Mouse (Mus musculus): ENCODE results near the gene Msl1.

The Msl1 gene

DNA sequence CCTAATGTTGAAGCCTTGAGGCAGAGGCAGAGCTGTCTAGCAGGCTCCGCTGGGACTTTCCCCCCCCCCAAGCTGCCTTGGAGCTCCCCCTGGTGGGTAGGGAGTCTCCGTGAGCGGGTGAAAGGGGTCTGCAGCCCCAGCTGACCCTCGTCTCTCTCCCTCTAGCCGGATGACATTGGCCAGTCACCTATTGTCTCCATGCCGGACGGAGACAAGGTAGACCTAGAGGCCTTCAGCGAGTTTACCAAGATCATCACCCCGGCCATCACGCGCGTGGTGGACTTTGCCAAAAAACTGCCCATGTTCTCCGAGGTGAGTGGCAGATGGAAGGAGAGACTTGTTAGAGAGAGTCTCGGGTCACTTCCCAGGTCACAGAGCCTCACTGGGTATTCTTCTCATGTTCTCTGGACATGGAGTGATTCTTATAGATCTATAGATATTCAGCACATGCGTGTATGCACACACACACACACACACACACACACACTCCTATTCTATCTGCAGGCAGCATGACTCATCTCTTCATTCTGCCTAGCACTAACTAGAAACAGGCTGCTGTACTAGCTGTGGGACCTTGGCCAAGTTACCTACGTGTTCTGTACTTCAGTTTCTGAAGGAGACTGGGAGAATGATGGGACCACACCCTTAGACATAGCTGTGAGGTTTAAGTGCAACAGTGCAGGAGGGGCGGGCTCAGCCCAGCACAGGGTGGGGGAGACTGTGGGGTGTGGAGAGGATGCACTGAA is 32.4 kb upstream of the Msl1 start:
- intact Hi-C loops (cut with DNase I), result no loop called here

DNA sequence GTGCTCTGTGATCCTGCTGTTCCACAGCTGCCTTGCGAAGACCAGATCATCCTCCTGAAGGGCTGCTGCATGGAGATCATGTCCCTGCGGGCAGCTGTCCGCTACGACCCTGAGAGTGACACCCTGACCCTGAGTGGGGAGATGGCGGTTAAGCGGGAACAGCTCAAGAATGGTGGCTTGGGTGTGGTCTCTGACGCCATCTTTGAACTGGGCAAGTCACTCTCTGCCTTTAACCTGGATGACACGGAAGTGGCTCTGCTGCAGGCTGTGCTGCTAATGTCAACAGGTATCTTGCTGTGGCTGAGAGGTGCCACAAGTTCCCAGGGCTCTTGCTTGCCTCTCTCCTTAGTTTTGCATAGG is 31.8 kb upstream of the Msl1 start:
- intact Hi-C loops (cut with DNase I), result no loop called here

DNA sequence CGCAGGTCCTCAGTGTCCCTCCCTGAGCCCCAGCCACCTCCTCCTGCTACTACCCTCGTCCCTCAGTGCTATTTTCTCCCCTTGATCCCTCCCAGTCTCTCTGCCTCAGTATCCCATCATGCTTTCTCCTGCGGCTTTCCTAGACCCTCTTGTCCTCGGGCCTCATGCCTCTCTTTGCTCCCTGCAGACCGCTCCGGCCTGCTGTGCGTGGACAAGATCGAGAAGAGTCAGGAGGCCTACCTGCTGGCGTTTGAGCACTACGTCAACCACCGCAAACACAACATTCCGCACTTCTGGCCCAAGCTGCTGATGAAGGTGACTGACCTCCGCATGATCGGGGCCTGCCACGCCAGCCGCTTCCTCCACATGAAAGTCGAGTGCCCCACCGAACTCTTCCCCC is 31.2 kb upstream of the Msl1 start:
- intact Hi-C loops (cut with DNase I), result no loop called here

DNA sequence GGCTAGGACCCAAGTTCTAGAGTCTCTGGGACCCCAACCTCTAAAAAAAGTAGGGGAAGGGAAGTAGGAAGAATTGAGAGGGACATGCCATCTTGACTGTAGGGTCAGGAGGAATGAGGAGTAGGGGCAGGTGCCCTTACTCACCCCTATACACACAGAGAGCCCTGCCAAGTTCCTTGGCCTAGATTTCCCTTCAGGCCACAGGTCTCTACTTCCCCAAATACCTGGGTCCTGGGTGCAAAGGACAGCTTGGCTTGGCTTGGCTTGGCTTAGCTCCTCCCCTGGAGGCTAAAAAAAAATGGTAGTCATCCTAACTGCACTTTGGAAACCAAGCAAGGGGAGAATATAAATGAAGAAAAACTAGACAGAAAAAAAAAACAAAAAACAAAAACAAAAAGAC is 30.6 kb upstream of the Msl1 start:
- intact Hi-C loops (cut with DNase I), result no loop called here

DNA sequence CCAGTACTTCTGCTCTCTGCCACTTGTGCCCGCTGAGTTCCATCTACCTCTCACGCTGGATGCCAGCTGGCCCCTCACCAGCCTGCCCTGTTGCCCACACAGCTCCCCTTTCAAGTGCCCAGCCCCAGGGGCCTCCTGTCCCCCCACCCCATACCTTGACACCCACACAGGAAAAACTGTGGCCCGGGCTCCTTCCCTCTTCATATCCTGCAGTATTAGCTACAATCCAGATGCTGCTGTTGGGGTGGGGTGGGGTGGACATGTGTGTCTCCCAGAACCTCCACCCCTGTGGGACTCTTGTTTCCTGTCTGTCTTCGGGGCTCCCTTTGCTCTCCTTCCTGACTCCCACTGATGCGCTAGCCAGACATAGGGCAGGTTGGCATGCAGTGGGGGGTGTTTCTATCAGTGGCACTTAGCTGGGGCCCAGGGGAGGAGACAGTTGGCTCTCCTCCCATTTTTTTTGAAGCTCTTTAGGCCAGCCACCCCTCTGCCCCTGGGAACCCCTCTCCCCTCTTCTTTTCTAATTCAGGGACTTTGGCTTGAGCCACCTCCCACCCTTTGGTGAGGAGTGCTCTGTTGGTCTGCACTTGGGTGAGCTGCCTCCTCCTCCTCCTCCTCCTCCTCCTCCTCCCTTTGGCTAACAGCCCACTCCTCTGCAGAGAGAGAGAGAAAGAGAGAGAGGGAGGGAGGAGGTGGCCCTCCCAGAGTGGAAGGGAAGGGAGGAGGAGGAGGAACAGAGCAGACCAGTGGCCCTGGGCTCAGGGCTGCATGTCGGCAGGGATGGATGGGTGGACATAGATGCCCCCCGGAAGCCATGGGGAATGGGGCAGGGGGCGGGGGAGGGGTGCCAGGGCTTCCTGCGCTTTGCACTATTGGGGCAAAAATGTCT is 29.7 kb upstream of the Msl1 start:
- intact Hi-C loops (cut with DNase I), result no loop called here

DNA sequence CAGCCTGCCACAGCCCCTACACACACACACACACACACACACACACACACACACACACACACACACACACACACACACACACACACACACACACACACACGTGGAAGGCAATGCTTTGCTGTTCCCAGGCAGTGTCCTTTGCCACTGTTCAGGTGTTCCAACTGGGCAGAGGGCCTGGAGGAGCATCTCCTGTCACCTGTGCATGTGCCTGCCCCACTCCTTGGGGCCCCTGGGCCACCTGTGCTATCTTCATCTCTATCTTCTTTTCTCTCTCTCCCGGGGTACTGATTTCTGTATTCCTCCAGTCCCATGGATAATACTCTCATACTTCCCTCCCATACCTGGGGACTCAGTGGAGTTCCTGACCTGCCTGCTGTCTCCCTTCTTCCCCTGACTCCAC is 29.0 kb upstream of the Msl1 start:
- intact Hi-C loops (cut with DNase I), result no loop called here

DNA sequence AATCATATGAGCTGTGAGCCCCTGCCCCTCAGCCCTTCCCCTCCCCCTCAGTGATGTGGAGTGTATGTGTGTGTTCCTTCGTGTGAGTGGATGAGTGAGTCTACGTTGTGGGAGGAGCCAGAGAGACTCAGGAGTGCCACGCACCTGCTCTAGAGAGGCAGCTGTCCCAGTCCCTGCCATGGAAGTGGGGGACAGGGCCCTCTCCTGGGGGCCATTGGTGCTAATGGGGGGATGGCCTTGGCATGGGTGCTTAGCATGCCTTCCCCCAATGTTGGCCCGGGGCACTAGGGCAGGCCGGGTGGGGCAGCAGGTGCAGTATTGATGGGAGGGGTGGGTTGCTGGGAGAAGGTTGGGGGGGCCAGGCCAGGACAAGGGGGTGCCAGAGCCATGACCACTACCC is 28.5 kb upstream of the Msl1 start:
- intact Hi-C loops (cut with DNase I), result no loop called here

DNA sequence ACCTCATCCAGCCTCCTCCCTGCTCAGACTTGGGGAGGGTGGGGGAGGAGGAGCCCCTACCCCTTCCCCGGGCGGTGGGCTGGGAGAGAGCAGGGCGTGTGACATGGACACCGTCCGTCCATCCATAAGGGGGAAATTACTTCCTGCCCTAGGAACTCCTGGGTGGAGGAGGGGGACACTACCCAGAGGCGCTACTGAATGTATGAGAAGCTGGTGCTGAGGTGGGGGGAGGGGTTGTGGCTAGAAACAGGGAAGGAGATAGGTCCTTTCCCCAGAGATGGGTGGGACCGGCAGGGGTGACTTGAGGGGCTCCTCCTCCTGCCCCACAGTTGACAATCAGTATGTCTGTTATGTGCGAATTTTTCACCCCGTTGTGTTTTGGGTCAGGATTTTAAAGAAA is 28.0 kb upstream of the Msl1 start:
- intact Hi-C loops (cut with DNase I), result no loop called here

DNA sequence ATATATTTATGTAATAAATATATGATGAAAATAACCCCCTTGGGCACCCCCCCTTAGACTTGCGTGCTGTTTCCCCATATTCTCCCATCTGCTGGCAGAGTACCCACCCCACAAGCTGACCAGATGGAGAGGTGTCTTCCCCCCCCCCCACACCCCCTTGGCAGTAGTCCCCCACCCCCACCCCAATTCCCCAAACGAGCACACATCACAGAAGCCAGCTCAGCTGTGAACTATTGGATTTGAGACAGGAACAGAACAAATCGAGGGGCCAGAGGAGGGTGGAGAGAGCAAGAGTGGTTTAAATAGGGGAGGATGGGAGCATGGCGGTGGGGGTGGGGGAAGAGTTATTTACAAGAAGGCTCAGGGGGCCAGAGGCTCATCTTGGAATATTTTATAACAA is 27.6 kb upstream of the Msl1 start:
- intact Hi-C loops (cut with DNase I), result no loop called here

DNA sequence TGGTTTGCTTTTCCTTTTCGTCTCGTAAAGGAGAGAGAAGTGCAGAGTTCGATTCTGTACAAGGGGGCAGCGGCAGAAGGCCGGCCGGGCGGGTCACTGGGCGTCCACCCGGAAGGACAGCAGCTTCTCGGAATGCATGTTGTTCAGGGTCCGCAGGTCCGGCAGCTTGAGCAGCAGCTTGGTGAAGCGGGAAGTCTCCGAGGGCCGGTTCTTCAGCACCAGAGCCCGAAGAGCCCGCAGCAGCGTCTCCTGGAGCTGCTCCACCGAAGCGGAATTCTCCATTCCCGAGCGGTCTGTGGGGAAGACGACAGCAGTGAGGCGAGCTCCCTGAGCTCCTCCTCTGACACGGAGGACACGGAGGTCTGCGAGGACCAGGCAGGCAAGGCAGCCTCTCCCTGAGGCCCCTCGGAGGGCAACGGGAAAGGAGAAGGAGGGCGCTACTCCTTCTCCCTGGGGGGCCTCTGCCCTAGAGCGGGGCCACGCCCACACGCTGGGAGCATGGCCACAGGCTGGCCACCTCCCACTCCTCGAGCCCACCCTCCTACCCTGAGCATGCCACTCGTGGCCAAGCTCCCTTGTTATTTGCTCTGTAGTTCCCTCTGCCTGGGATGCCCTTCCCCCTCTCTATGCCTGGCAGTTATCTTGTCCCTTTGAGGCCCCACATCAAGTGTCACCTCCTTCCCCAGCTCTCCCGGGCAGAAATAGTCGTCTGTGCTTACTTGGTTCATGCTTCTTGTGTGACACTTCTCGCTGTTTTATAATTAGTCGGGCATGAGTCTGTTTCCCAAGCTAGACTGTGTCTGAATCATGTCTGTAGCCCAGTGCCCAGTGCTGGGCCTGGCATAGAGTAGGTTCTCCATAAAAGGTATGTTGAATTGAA is 26.9 kb upstream of the Msl1 start:
- intact Hi-C loops (cut with DNase I), result no loop called here

DNA sequence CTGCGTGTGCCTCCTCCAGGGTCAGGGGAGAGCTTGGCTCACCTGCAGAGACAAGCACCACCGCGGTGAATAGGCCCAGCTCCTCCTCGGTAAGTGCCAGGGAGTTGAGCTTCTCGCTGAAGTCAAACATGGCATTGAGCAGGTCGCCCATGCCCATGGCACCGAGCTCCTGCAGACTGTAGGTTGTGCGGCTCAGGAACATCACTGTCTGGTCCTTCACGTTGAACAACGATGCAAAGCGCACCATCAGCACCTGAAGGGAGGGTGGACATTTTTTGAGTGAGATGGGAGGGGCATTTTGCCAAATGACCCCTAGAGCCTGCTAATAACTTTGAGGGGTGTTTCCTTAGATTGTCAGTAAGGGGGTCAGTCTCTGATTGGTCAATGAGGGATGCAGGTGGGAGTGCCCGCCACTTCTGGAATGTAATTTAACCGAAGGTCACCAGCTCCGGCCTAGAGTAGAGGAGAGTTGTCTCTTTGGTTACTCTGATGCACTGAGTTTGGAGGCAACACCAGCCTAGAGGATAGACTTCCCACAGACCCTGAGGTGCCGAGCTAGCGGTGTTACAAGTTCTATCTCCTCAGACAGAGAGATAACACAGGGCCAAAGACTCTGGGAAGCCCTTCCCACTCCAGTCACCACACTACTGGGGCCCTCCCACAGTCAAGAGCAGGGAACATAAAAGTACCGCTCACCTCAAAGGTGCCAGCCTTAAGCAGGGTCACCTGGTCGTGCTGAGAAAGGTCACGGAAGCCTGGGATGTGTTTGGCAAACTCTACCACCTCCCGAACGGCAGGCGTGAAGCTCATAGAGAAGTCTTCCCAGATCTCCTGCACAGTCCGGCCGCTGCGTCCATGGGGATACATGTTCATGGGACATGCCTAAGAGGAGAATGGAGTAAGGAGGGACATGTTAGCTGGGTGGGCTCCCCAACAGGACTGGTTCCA is 26.0 kb upstream of the Msl1 start:
- intact Hi-C loops (cut with DNase I), result no loop called here

DNA sequence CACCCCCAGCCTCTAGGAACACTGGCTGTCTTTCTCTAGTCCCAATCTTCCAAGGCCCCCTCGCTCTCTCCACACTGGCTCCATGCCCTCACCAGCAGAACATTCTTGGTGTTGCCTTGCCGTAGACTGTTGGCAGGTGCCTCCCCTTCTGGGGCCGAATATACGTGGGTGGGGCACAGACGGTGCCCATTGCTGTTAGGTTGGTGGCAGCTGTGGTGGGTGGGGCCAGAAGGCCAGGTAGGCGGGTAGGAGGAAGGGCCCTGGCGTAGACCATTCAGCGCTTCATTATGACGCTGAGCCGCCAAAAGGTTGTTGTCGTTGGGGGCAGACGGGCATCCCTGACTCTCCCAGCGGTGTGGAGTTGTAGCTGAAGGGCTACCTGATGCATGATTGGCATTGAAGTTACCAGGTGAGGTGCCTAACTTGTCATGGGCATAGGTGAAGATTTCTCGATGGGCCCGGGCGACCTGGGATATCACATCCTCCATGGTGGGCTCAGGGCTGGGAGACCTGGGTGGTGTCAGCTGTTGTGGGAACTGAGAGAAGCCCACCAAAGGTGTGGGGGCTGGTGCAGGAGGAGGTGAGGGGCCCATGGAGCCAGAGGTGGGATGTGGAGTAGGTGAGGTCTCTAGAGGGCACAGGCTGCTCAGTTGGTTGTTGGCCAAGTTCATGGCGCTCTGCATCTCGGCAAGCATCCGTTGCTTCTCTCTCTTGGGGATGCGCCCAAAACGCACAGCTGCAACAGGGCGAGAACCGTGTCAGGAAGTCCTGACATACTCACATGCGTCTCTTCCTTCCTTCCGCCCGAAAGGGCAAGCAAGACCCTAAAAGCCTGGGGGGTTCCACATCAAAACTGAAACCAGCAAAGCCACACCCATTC is 25.0 kb upstream of the Msl1 start:
- intact Hi-C loops (cut with DNase I), result no loop called here

DNA sequence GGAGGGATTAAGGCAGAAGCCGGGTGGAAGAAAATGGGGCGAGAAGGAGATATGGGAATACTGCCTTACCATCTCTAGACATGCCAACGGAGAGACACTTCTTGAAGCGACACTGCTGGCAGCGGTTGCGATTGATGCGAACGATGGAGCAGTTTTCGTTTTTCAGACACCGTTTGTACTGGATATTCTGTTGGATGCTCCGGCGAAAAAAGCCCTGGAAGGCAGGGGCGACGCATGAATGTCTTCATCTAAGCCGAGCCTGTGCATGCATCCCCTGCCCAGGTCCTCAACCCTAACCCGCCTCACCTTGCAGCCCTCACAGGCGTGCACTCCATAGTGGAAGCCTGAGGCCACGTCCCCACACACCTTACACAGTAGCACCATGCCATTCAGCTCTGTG is 24.2 kb upstream of the Msl1 start:
- intact Hi-C loops (cut with DNase I), result no loop called here

DNA sequence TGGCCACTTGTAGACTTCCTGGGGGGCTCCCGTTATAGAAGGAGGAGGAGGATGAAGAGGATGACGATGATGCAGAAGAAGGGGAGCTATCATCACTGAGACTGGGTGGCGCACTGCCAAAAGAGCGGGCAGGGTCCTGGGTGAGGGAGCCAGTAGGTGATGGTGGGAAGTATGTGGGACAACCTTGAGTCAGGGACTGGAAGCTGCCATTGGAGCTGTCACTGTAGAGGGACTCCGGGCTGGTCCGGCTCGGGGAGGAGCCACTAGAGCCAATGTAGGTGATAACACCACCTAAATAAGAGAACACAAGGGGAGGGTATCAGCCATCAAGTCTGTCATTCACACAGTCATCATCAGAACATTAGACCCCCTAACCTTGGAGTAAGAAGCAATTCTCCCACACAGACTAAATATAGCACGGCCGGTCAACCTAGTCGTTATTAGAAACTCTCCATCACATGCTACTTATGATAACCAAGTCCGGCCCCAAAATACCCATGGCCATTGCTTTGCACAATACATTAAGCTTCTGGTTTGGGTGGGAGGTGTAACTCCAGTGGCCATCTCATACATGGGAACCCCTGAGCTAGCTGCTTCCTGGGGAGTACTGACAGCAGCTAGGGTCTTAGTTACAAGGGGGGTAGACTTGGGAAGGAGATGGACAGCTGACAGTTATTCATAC is 23.3 kb upstream of the Msl1 start:
- intact Hi-C loops (cut with DNase I), result no loop called here

DNA sequence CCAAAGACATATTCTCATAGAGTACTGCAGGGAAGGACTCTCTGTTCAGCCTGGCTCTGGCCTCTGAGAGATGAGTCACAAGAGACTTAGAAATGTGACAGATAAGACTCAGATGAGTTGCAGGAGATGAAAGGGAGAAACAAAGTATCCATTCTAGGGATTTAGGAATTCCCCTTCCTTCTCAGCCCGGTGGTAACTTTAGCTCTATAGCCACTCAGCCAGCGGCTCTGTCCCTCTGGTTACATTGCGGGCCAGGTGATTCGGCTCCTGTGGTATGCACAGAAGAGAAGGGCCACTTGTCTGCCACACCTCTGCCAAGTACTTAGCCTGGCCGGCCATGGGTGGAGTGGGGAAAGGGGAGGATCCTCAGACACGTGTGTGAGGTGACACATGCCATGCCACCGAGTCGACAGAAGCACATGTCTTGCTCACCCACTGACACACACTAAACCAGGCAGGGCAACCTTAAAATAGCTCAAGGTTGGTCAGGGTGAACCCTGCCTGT is 22.6 kb upstream of the Msl1 start:
- intact Hi-C loops (cut with DNase I), result no loop called here

DNA sequence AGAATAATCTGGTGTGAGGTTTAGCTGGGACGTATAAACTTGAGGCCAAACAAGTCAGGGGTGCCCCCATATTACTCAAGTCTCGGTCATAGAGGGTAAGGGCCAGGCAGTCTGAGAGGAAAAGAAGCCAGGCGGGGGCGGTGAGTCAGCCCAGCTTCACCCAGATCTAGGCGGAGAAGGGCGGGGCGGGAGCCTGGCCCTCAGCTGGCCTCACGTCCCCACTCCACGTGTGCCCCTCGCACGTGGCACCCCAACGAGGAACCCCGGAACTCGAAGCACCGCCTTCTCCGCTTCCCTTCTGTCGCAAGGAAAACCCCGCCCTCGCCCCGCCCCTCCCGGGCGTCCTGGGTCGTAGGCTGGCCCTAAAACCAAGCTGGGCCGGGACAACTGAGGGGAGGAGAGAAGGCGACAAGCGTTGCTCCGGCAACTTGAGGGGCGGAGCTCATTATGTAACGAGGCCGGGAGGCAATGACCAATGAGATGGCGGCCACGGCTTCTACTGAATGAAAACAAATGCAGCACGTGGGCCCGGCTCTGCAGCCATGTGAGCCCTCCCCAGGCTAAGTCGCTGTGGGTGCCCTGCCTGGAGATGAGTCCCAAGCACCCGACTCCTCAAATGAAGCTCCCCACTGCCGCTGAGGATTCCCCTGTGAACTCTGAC is 21.6 kb upstream of the Msl1 start:
- intact Hi-C loops (cut with DNase I), result no loop called here

DNA sequence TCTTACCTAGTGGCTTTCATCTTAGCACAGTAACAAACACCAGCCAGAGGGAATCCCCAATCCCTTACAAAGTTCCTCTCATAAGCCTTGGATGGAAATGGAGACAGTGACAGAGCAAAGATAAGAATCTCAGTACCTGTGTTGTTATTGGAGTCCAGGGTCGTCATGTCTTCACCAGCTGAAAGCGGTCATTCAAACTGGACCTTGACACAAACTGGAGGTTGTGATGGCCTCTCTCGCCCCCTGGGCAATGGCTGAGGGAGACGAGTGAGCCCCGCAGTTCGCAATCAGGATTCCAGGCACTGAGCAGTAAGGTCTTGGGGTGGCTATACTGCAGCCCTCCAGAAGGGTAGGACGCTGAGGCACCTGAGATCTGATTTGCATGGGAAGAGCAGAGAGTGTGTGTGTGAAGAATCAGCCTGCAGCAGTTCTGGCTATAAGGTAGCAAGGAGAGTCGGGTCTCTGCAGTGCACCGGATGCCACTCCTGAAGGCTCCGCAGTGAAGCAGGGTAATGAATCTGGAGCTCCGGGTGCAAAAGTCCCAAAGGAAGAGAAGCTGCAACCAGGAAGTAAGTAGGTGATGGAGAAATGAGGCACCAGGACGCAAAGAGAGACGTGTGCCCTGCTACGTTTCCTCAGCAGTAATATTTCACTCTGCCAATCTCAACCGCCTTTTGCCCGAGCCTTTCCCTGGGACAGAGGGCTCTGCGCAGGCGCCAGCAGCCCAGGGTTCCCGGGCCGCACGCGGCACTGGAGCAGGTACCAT is 20.6 kb upstream of the Msl1 start, which contains the start of gene Nr1d1:
Gene Nr1d1, minus strand, starts transcription at position 752 of the 766 bp plus-strand sequence.
- intact Hi-C loops (cut with DNase I), result no loop called here

All from adrenal gland (tissue).